Mouse (Mus musculus): Measurements from ENCODE around the gene Chrna4.

Chrna4 gene

GRCm38 (mm10) chr2:181035186-181035585, 8.2 kb downstream of the Chrna4 start:
- no peak for DNase-seq

- no peak for DNase-seq
These were observed 10.0 kb downstream of the Chrna4 start for GRCm38 (mm10) chr2:181033310-181033709.

- DNase-seq = no peak
These were observed 10.9 kb downstream of the Chrna4 start for GRCm38 (mm10) chr2:181032407-181032806.

- no peak for DNase-seq
These were observed 11.9 kb downstream of the Chrna4 start for GRCm38 (mm10) chr2:181031406-181031934.

- no peak for DNase-seq
These were observed 35.0 kb downstream of the Chrna4 start for GRCm38 (mm10) chr2:181008339-181008738.

- no peak for DNase-seq
These were observed 36.3 kb downstream of the Chrna4 start for GRCm38 (mm10) chr2:181007054-181007453.

GRCm38 (mm10) chr2:180996905-180997304, 46.4 kb downstream of the Chrna4 start:
- no peak for DNase-seq

GRCm38 (mm10) chr2:180996436-180996835, 46.9 kb downstream of the Chrna4 start:
- DNase-seq = peak; percentile 61

- no peak for DNase-seq
These were observed 47.9 kb downstream of the Chrna4 start for GRCm38 (mm10) chr2:180995457-180995856.

GRCm38 (mm10) chr2:180994360-180994759, 49.0 kb downstream of the Chrna4 start:
- DNase-seq = no peak

GRCm38 (mm10) chr2:180990347-180990746, 53.0 kb downstream of the Chrna4 start:
- DNase-seq = no peak

GRCm38 (mm10) chr2:180988948-180989347, 54.4 kb downstream of the Chrna4 start:
- no peak for DNase-seq

- no peak for DNase-seq
These were observed 54.9 kb downstream of the Chrna4 start for GRCm38 (mm10) chr2:180988347-180988913.

GRCm38 (mm10) chr2:180987432-180988030, 55.8 kb downstream of the Chrna4 start:
- DNase-seq = no peak

- DNase-seq = no peak
These were observed 56.3 kb downstream of the Chrna4 start for GRCm38 (mm10) chr2:180987001-180987400.

- DNase-seq = no peak
These were observed 56.9 kb downstream of the Chrna4 start, which contains the start of gene Col20a1 for GRCm38 (mm10) chr2:180986449-180986848. Gene Col20a1, plus strand, starts transcription at chr2:180986535.

- no peak for DNase-seq
These were observed 57.7 kb downstream of the Chrna4 start for GRCm38 (mm10) chr2:180985635-180986034.

GRCm38 (mm10) chr2:180981133-180981532, 62.2 kb downstream of the Chrna4 start:
- DNase-seq = no peak
